Mouse (Mus musculus) left cerebral cortex, adult 8-10 months (tissue): ENCODE measurements around the gene Chd3. TPM values are rescaled to one million over a fixed set of nuclear protein-coding genes. Genes with fewer than 3 reads are reported as not detected.
A peak's percentile ranks its signal among the peaks of the same experiment; 100 is the strongest.
"Not testable (repeated sequence)": the region's sequence is repeated elsewhere in the genome, so short reads cannot be mapped to it uniquely, and the experiment has no call there.

Source experiments
- DNase-seq, 2 experiments: peaks; one replicate each; pipeline ENCODE4 v3.0.0; 2022; ENCODE audit warnings: low spot score in 2 of 2
- total RNA-seq, 4 experiments: library from RNA; stranded (reverse); gene quantifications; 2 replicates each; pipeline ENCODE4 v1.2.4; 2022

The Chd3 gene
- total RNA-seq, 4 experiments from 2014 or later = 370 to 420 (median 387) TPM

GRCm38 (mm10) chr11:69325628-69326407 is 43.4 kb downstream of the Chd3 start, which contains the start of gene Kcnab3:
Gene Kcnab3 (plus strand): TSS chr11:69326258.
- DNase-seq = peak; percentile 47 to 83

GRCm38 (mm10) chr11:69324749-69325148 is 44.5 kb downstream of the Chd3 start:
- no peak for DNase-seq

- peak; percentile 92 to 99 for DNase-seq
These were observed 45.5 kb downstream of the Chd3 start, which contains the start of the genes Cntrob and Trappc1 for GRCm38 (mm10) chr11:69323667-69324111. Gene Cntrob (minus strand): TSS chr11:69323775. Gene Trappc1 (plus strand): TSS chr11:69323980.

GRCm38 (mm10) chr11:69322693-69323471 is 46.3 kb downstream of the Chd3 start:
- DNase-seq = no peak

GRCm38 (mm10) chr11:69322010-69322409 is 47.2 kb downstream of the Chd3 start:
- peak in 1 of 2 experiments; percentile 70 for DNase-seq

- DNase-seq = no peak
These were observed 47.6 kb downstream of the Chd3 start for GRCm38 (mm10) chr11:69321580-69321979.

GRCm38 (mm10) chr11:69318000-69318399 is 51.2 kb downstream of the Chd3 start:
- DNase-seq = not testable (repeated sequence)

- DNase-seq = no peak
These were observed 52.8 kb downstream of the Chd3 start for GRCm38 (mm10) chr11:69316361-69316760.

- no peak for DNase-seq
These were observed 57.9 kb downstream of the Chd3 start for GRCm38 (mm10) chr11:69311266-69311665.

- DNase-seq = no peak
These were observed 63.2 kb downstream of the Chd3 start for GRCm38 (mm10) chr11:69306039-69306438.

GRCm38 (mm10) chr11:69305291-69305690 is 63.9 kb downstream of the Chd3 start:
- no peak for DNase-seq

GRCm38 (mm10) chr11:69302817-69303216 is 66.4 kb downstream of the Chd3 start:
- DNase-seq = no peak

GRCm38 (mm10) chr11:69298231-69298630 is 71.0 kb downstream of the Chd3 start:
- DNase-seq = no peak

- DNase-seq = no peak
These were observed 71.4 kb downstream of the Chd3 start for GRCm38 (mm10) chr11:69297799-69298198.

- DNase-seq = peak in 1 of 2 experiments; percentile 27
These were observed 73.9 kb downstream of the Chd3 start for GRCm38 (mm10) chr11:69295286-69295685.

Other genes starting within 250 kb of the Chd3 start
- gene Hes7, start 249.0 kb downstream of the Chd3 start, total RNA-seq = 1 to 10 TPM in 1 of 4 experiments, under 1 TPM in 3; 0.20 to 1.3 (median 0.74) TPM
- gene 9130213A22Rik, start 246.8 kb downstream of the Chd3 start, total RNA-seq = 1 to 10 TPM; 1.1 to 1.4 (median 1.3) TPM
- 10 to 100 TPM in 1 of 4 experiments, 1 to 10 TPM in 3; 5.9 to 11.4 (median 8.9) TPM for gene Aloxe3, start 243.5 kb downstream of the Chd3 start, total RNA-seq
- gene Alox12b, start 212.4 kb downstream of the Chd3 start, total RNA-seq = 1 to 10 TPM; 5.7 to 8.9 (median 7.7) TPM
- gene Alox8, start 171.6 kb downstream of the Chd3 start, total RNA-seq = 10 to 100 TPM in 2 of 4 experiments, 1 to 10 TPM in 2; 9.2 to 11.4 (median 10.2) TPM
- gene Gucy2e, start 132.4 kb downstream of the Chd3 start, total RNA-seq = 1 to 10 TPM; 1.3 to 1.8 (median 1.5) TPM
- 10 to 100 TPM; 14.9 to 19.9 (median 17.4) TPM for gene Cntrob, start 45.6 kb downstream of the Chd3 start, total RNA-seq
- 10 to 100 TPM; 47.7 to 54.7 (median 51.5) TPM for gene Trappc1, start 45.4 kb downstream of the Chd3 start, total RNA-seq
- gene Kcnab3, start 43.1 kb downstream of the Chd3 start, total RNA-seq = 10 to 100 TPM; 72.7 to 84.4 (median 78.8) TPM
- 100 to 1,000 TPM; 160 to 180 (median 169) TPM for gene Rnf227, start 28.9 kb downstream of the Chd3 start, total RNA-seq
- 100 to 1,000 TPM in 3 of 4 experiments, 10 to 100 TPM in 1; 99.9 to 140 (median 114) TPM for gene Naa38, start 26.1 kb upstream of the Chd3 start, total RNA-seq
- gene Cyb5d1, start 26.2 kb upstream of the Chd3 start, total RNA-seq = 10 to 100 TPM; 38.0 to 43.7 (median 42.5) TPM
- gene Tmem88, start 28.8 kb upstream of the Chd3 start, total RNA-seq = 1 to 10 TPM; 3.3 to 4.8 (median 3.5) TPM
- 10 to 100 TPM; 17.3 to 29.2 (median 21.9) TPM for gene Kdm6b, start 44.3 kb upstream of the Chd3 start, total RNA-seq
- 1 to 10 TPM; 3.3 to 4.9 (median 3.9) TPM for gene Dnah2, start 179.7 kb upstream of the Chd3 start, total RNA-seq
- 10 to 100 TPM; 89.2 to 96.6 (median 90.5) TPM for gene Efnb3, start 190.8 kb upstream of the Chd3 start, total RNA-seq
- gene Wrap53, start 210.8 kb upstream of the Chd3 start, total RNA-seq = 10 to 100 TPM; 10.1 to 13.8 (median 11.3) TPM
- gene Trp53, start 211.0 kb upstream of the Chd3 start, total RNA-seq = 10 to 100 TPM; 26.6 to 32.6 (median 28.2) TPM
- gene Atp1b2, start 236.5 kb upstream of the Chd3 start, total RNA-seq = 100 to 1,000 TPM; 400 to 455 (median 419) TPM
- 1 to 10 TPM in 1 of 4 experiments, not detected in 3; 1.0 TPM for gene Shbg, start 248.5 kb upstream of the Chd3 start, total RNA-seq